Mouse (Mus musculus) c-Kit-negative CD71-positive TER-119-positive erythroid progenitor cells, embryonic 14.5 days (primary cell): ENCODE results near the gene Pfkl.
"Not testable (repeated sequence)": the region's sequence is repeated elsewhere in the genome, so short reads cannot be mapped to it uniquely, and the experiment has no call there.

Source experiments
- DNase-seq: peaks from one replicate; pipeline ENCODE4 v3.0.0-alpha.2; 2013; ENCODE audit warnings: low read depth, low spot score

Gene Pfkl

GRCm38 (mm10) chr10:77971709-77972553 lies 38.0 kb downstream of the Pfkl start:
- DNase-seq: no peak

- DNase-seq: no peak
These were observed 38.7 kb downstream of the Pfkl start for GRCm38 (mm10) chr10:77971191-77971590.

- no peak for DNase-seq
These were observed 39.4 kb downstream of the Pfkl start, which contains the start of gene Trpm2 for GRCm38 (mm10) chr10:77970481-77970880. Trpm2 (minus strand) TSS chr10:77970563.

GRCm38 (mm10) chr10:77969973-77970325 lies 39.9 kb downstream of the Pfkl start:
- no peak for DNase-seq

GRCm38 (mm10) chr10:77969274-77969972 lies 40.5 kb downstream of the Pfkl start:
- no peak for DNase-seq

- no peak for DNase-seq
These were observed 45.9 kb downstream of the Pfkl start for GRCm38 (mm10) chr10:77963971-77964370.

GRCm38 (mm10) chr10:77962725-77963124 lies 47.2 kb downstream of the Pfkl start:
- DNase-seq: no peak

GRCm38 (mm10) chr10:77950468-77950867 lies 59.4 kb downstream of the Pfkl start:
- not testable (repeated sequence) for DNase-seq

- DNase-seq: no peak
These were observed 70.2 kb downstream of the Pfkl start for GRCm38 (mm10) chr10:77939685-77940084.
